Mouse (Mus musculus): ENCODE measurements around the gene Heatr6. TPM values are rescaled to one million over a fixed set of nuclear protein-coding genes. Genes with fewer than 3 reads are reported as not detected.

Heatr6 gene
- total RNA-seq (2021) (1 to 10 TPM; 6.3 TPM), polyA plus RNA-seq (2012; rRNA removed) (5.4 and 8.4 TPM in 2 replicates)
- long read RNA-seq, full-length matches to known transcripts, result 3 of 5 reads
- long read RNA-seq, partial matches to known transcripts, result 1 of 5 reads
- long read RNA-seq, other reads (novel, unspliced or antisense), result 1 of 5 reads

- TF ChIP-seq EP300 (IDR thresholded peaks at IDR 0.05; ENCODE audit: insufficient read depth, low read depth, low read length) (peak; percentile 46; the same call in 1 of the 2 replicates), POLR2A (IDR thresholded peaks at IDR 0.05; ENCODE audit: insufficient read depth, low read depth, low read length) (peak; percentile 67), CTCF (IDR thresholded peaks at IDR 0.05) (no peak)
- Histone ChIP-seq H3K4me1 (ENCODE audit: control insufficient read depth, insufficient read depth, low read length) (no peaks in the 10 kb centered on the region; the same call in 1 of the 2 replicates), H3K27me3 (ENCODE audit: control insufficient read depth, insufficient read depth, low read length) (peaks cover 3% of the 10 kb centered on the region; the same call in 1 of the 2 replicates), H3K27ac (peak within 1 kb of the TSS; percentile 84), H3K79me2 (replicated peaks; ENCODE audit: control insufficient read depth, insufficient read depth, low read length) (no peaks in the 10 kb centered on the region), H3K36me3 (ENCODE audit: control insufficient read depth, insufficient read depth, low read length) (peaks cover 5% of the 10 kb centered on the region), H3K9ac (ENCODE audit: low read depth, low read length) (peak within 1 kb of the TSS; percentile 96), H3K4me3 (peak within 1 kb of the TSS; percentile 92)
- DNase-seq, result peak; percentile 87 to 91
- intact Hi-C loops (cut with DNase I), result loop anchor here (5.0 to 10.0 kb wide), 2 partner anchors 311 to 459 kb away; partner anchors contain the start of gene Ap2b1
- WGBS, result under 1% methylated on average over 47 of the region's 47 CpGs
These were observed at the start of gene Heatr6 for GRCm38 (mm10) chr11:83753581-83754181. Gene Heatr6 (plus strand): TSS chr11:83753696.

- 46% methylated on average over 1 of the region's 1 CpGs for WGBS
These were observed 49.8 kb upstream of the Heatr6 start, which contains the start of gene Wfdc17 for GRCm38 (mm10) chr11:83703705-83704104. Gene Wfdc17 (plus strand): TSS chr11:83703991.

GRCm38 (mm10) chr11:83708715-83709114 lies 44.8 kb upstream of the Heatr6 start, which contains the start of gene Wfdc18:
Gene Wfdc18 (plus strand): TSS chr11:83709015.
- no peaks in the 10 kb centered on the region for H3K36me3 ChIP-seq (ENCODE audit: control insufficient read depth, insufficient read depth, low read length)
- H3K79me2 ChIP-seq (replicated peaks; ENCODE audit: control insufficient read depth, insufficient read depth, low read length), result no peaks in the 10 kb centered on the region
- H3K27me3 ChIP-seq (ENCODE audit: control insufficient read depth, insufficient read depth, low read length), result no peaks in the 10 kb centered on the region
- no peak within 1 kb of the TSS for H3K4me3 ChIP-seq
- TF ChIP-seq POLR2A (IDR thresholded peaks at IDR 0.05; ENCODE audit: insufficient read depth, low read depth, low read length) (no peak), CTCF (IDR thresholded peaks at IDR 0.05) (no peak), EP300 (IDR thresholded peaks at IDR 0.05; ENCODE audit: insufficient read depth, low read depth, low read length) (no peak)
- WGBS, result 52% methylated on average over 4 of the region's 4 CpGs
- H3K9ac ChIP-seq (ENCODE audit: low read depth, low read length), result no peak within 1 kb of the TSS
- H3K4me1 ChIP-seq (ENCODE audit: control insufficient read depth, insufficient read depth, low read length), result no peaks in the 10 kb centered on the region
- H3K27ac ChIP-seq, result no peak within 1 kb of the TSS
- intact Hi-C loops (cut with DNase I), result loop anchor here (1.0 kb wide), 1 partner anchor 21 kb away; no protein-coding TSS in a partner anchor
- no peak for DNase-seq

More at GRCm38 (mm10) chr11:83703705-83704104, 49.8 kb upstream of the Heatr6 start, which contains the start of gene Wfdc17:
- no peak within 1 kb of the TSS for H3K27ac ChIP-seq
- no peaks in the 10 kb centered on the region for H3K36me3 ChIP-seq (ENCODE audit: control insufficient read depth, insufficient read depth, low read length)
- no peak within 1 kb of the TSS for H3K4me3 ChIP-seq
- H3K27me3 ChIP-seq (ENCODE audit: control insufficient read depth, insufficient read depth, low read length), result no peaks in the 10 kb centered on the region
- H3K9ac ChIP-seq (ENCODE audit: low read depth, low read length), result no peak within 1 kb of the TSS
- no peak for DNase-seq
- TF ChIP-seq POLR2A (IDR thresholded peaks at IDR 0.05; ENCODE audit: insufficient read depth, low read depth, low read length), result no peak
- TF ChIP-seq CTCF (IDR thresholded peaks at IDR 0.05), result no peak
- TF ChIP-seq EP300 (IDR thresholded peaks at IDR 0.05; ENCODE audit: insufficient read depth, low read depth, low read length), result no peak
- H3K79me2 ChIP-seq (replicated peaks; ENCODE audit: control insufficient read depth, insufficient read depth, low read length), result no peaks in the 10 kb centered on the region
- intact Hi-C loops (cut with DNase I), result loop anchor here (1.0 kb wide), 1 partner anchor 16 kb away; no protein-coding TSS in a partner anchor
- H3K4me1 ChIP-seq (ENCODE audit: control insufficient read depth, insufficient read depth, low read length), result no peaks in the 10 kb centered on the region

GRCm38 (mm10) chr11:83709683-83710082 lies 43.8 kb upstream of the Heatr6 start:
- H3K4me3 ChIP-seq, result no peak overlapping the region
- no peak overlapping the region for H3K9ac ChIP-seq (ENCODE audit: low read depth, low read length)
- 76% methylated on average over 5 of the region's 5 CpGs for WGBS
- no peaks in the 10 kb centered on the region for H3K27me3 ChIP-seq (ENCODE audit: control insufficient read depth, insufficient read depth, low read length)
- intact Hi-C loops (cut with DNase I), result no loop called here
- no peak for DNase-seq
- no peak overlapping the region for H3K27ac ChIP-seq
- no peak for TF ChIP-seq POLR2A (IDR thresholded peaks at IDR 0.05; ENCODE audit: insufficient read depth, low read depth, low read length)
- TF ChIP-seq EP300 (IDR thresholded peaks at IDR 0.05; ENCODE audit: insufficient read depth, low read depth, low read length), result no peak
- no peak for TF ChIP-seq CTCF (IDR thresholded peaks at IDR 0.05)
- H3K36me3 ChIP-seq (ENCODE audit: control insufficient read depth, insufficient read depth, low read length), result no peaks in the 10 kb centered on the region
- H3K79me2 ChIP-seq (replicated peaks; ENCODE audit: control insufficient read depth, insufficient read depth, low read length), result no peaks in the 10 kb centered on the region
- H3K4me1 ChIP-seq (ENCODE audit: control insufficient read depth, insufficient read depth, low read length), result no peaks in the 10 kb centered on the region

- H3K4me3 ChIP-seq, result no peak overlapping the region
- no peaks in the 10 kb centered on the region for H3K36me3 ChIP-seq (ENCODE audit: control insufficient read depth, insufficient read depth, low read length)
- TF ChIP-seq CTCF (IDR thresholded peaks at IDR 0.05) (no peak), EP300 (IDR thresholded peaks at IDR 0.05; ENCODE audit: insufficient read depth, low read depth, low read length) (no peak), POLR2A (IDR thresholded peaks at IDR 0.05; ENCODE audit: insufficient read depth, low read depth, low read length) (no peak)
- H3K27me3 ChIP-seq (ENCODE audit: control insufficient read depth, insufficient read depth, low read length), result no peaks in the 10 kb centered on the region
- no peak for DNase-seq
- H3K4me1 ChIP-seq (ENCODE audit: control insufficient read depth, insufficient read depth, low read length), result no peaks in the 10 kb centered on the region
- 44% methylated on average over 1 of the region's 1 CpGs for WGBS
- H3K79me2 ChIP-seq (replicated peaks; ENCODE audit: control insufficient read depth, insufficient read depth, low read length), result no peaks in the 10 kb centered on the region
- intact Hi-C loops (cut with DNase I), result no loop called here
- H3K9ac ChIP-seq (ENCODE audit: low read depth, low read length), result no peak overlapping the region
- H3K27ac ChIP-seq, result no peak overlapping the region
These were observed 40.8 kb upstream of the Heatr6 start for GRCm38 (mm10) chr11:83712671-83713070.

- H3K4me1 ChIP-seq (ENCODE audit: control insufficient read depth, insufficient read depth, low read length), result no peaks in the 10 kb centered on the region
- WGBS, result 69% methylated on average over 2 of the region's 2 CpGs
- H3K9ac ChIP-seq (ENCODE audit: low read depth, low read length), result no peak overlapping the region
- no peak for DNase-seq
- H3K36me3 ChIP-seq (ENCODE audit: control insufficient read depth, insufficient read depth, low read length), result no peaks in the 10 kb centered on the region
- TF ChIP-seq POLR2A (IDR thresholded peaks at IDR 0.05; ENCODE audit: insufficient read depth, low read depth, low read length) (no peak), EP300 (IDR thresholded peaks at IDR 0.05; ENCODE audit: insufficient read depth, low read depth, low read length) (no peak), CTCF (IDR thresholded peaks at IDR 0.05) (no peak)
- no peaks in the 10 kb centered on the region for H3K79me2 ChIP-seq (replicated peaks; ENCODE audit: control insufficient read depth, insufficient read depth, low read length)
- intact Hi-C loops (cut with DNase I), result no loop called here
- H3K27me3 ChIP-seq (ENCODE audit: control insufficient read depth, insufficient read depth, low read length), result no peaks in the 10 kb centered on the region
- H3K27ac ChIP-seq, result no peak overlapping the region
- no peak overlapping the region for H3K4me3 ChIP-seq
These were observed 39.6 kb upstream of the Heatr6 start for GRCm38 (mm10) chr11:83713925-83714324.
